Comparison of ENCODE assay signal across 8 mouse cellular contexts in genomic region chr4:68953667-68954321, GRCm38 (mm10). TPM values are rescaled to one million over a fixed set of nuclear protein-coding genes. Genes with fewer than 3 reads are reported as not detected.
DNase-seq lines count a peak whose midpoint lies in the region; ATAC-seq and TF ChIP-seq lines count a peak whose summit lies in the region.

No protein-coding gene starts in this region.

- no peak for TF ChIP-seq CTCF in ES-Bruce4 (IDR thresholded peaks at IDR 0.05; ENCODE audit: low read depth, low read length)

- H3K9me3 ChIP-seq in heart, embryonic 16.5 days (replicated peaks; ENCODE audit: control insufficient read depth, low read length): no peaks in the 10 kb centered on the region
- no peaks in the 10 kb centered on the region for H3K9me3 ChIP-seq in ES-Bruce4 (replicated peaks; ENCODE audit: control insufficient read depth, insufficient read depth, low read length, poor library complexity, severe bottlenecking)
- no peaks in the 10 kb centered on the region for H3K9me3 ChIP-seq in embryonic facial prominence, embryonic 13.5 days
- H3K9me3 ChIP-seq in limb, embryonic 14.5 days (ENCODE audit: control insufficient read depth, low read length): no peaks in the 10 kb centered on the region

- no peak for TF ChIP-seq EP300 in ES-Bruce4 (IDR thresholded peaks at IDR 0.05; ENCODE audit: insufficient read depth, low read depth, low read length)

- H3K27ac ChIP-seq in heart, embryonic 16.5 days (ENCODE audit: low read length): no peak overlapping the region
- H3K27ac ChIP-seq in ES-Bruce4 (ENCODE audit: insufficient read depth, low read length): no peak overlapping the region
- no peak overlapping the region for H3K27ac ChIP-seq in embryonic facial prominence, embryonic 13.5 days
- H3K27ac ChIP-seq in limb, embryonic 14.5 days (replicated peaks; ENCODE audit: low read depth, low read length): no peak overlapping the region

- peak overlapping the region; percentile 64 for H3K4me2 ChIP-seq in heart, embryonic 16.5 days (ENCODE audit: low read depth, low read length)
- peak overlapping the region; percentile 90 for H3K4me2 ChIP-seq in embryonic facial prominence, embryonic 13.5 days
- peak overlapping the region; percentile 83 for H3K4me2 ChIP-seq in limb, embryonic 14.5 days (replicated peaks; ENCODE audit: low read depth, low read length, severe bottlenecking)

- no peaks in the 10 kb centered on the region for H3K36me3 ChIP-seq in heart, embryonic 16.5 days (ENCODE audit: control insufficient read depth, insufficient read depth)
- H3K36me3 ChIP-seq in ES-Bruce4 (ENCODE audit: control insufficient read depth, insufficient read depth, low read length, poor library complexity, severe bottlenecking): no peaks in the 10 kb centered on the region
- H3K36me3 ChIP-seq in embryonic facial prominence, embryonic 13.5 days: no peaks in the 10 kb centered on the region
- H3K36me3 ChIP-seq in limb, embryonic 14.5 days (ENCODE audit: control insufficient read depth, insufficient read depth, low read length): no peaks in the 10 kb centered on the region

- peak overlapping the region; percentile 49 for H3K4me3 ChIP-seq in heart, embryonic 16.5 days (ENCODE audit: low read length)
- peak overlapping the region; percentile 88 for H3K4me3 ChIP-seq in ES-Bruce4 (ENCODE audit: low read depth, low read length)
- peak overlapping the region; percentile 55 for H3K4me3 ChIP-seq in embryonic facial prominence, embryonic 13.5 days
- peak overlapping the region; percentile 50 for H3K4me3 ChIP-seq in limb, embryonic 14.5 days (replicated peaks; ENCODE audit: low read length)

- TF ChIP-seq POLR2A in ES-Bruce4 (IDR thresholded peaks at IDR 0.05; ENCODE audit: insufficient read depth, low read length): no peak
- TF ChIP-seq POLR2A in limb, embryonic 14.5 days (IDR thresholded peaks at IDR 0.05; ENCODE audit: borderline replicate concordance, extremely low read depth, insufficient read depth, insufficient read length): no peak

- H3K9ac ChIP-seq in heart, embryonic 16.5 days (ENCODE audit: low read length): peak overlapping the region; percentile 4; the same call in 1 of the 2 replicates
- H3K9ac ChIP-seq in ES-Bruce4 (ENCODE audit: low read depth, poor library complexity, severe bottlenecking): peak overlapping the region; percentile 57
- H3K9ac ChIP-seq in embryonic facial prominence, embryonic 13.5 days: peak overlapping the region; percentile 64
- peak overlapping the region; percentile 52 for H3K9ac ChIP-seq in limb, embryonic 14.5 days (ENCODE audit: low read depth, low read length, severe bottlenecking)

- ATAC-seq in heart, embryonic 16.5 days (replicated peaks; ENCODE audit: extremely low read depth, insufficient read depth, low FRiP score): peak; percentile 14; the same call in 1 of the 2 replicates
- 0 out of 2 replicates have a peak, but pooled peaks have one; percentile 23 for ATAC-seq in embryonic facial prominence, embryonic 13.5 days (ENCODE audit: insufficient number of reproducible peaks, insufficient read depth, low FRiP score, low TSS enrichment, low read depth)
- peak; percentile 44 for ATAC-seq in limb, embryonic 14.5 days (ENCODE audit: low FRiP score, low read depth)
- ATAC-seq in megakaryocyte progenitor cell, adult 5-6 weeks (replicated peaks; ENCODE audit: poor library complexity): no peak

- WGBS in heart, embryonic 16.5 days: under 1% methylated on average over 40 of the region's 40 CpGs
- under 1% methylated on average over 40 of the region's 40 CpGs for WGBS in embryonic facial prominence, embryonic 13.5 days
- under 1% methylated on average over 37 of the region's 40 CpGs for WGBS in limb, embryonic 14.5 days

- DNase-seq in heart, postnatal 4 days: no peak
- DNase-seq in limb, embryonic 14.5 days (ENCODE audit: low spot score): no peak
- no peak for DNase-seq in thymus, postnatal 36 days
- no peak for DNase-seq in urinary bladder, postnatal 10 days (ENCODE audit: low spot score)

- H3K4me1 ChIP-seq in heart, embryonic 16.5 days (ENCODE audit: control insufficient read depth, insufficient read depth, low read length): no peaks in the 10 kb centered on the region; the same call in 1 of the 2 replicates
- no peaks in the 10 kb centered on the region for H3K4me1 ChIP-seq in ES-Bruce4 (ENCODE audit: control insufficient read depth, insufficient read depth, low read length)
- H3K4me1 ChIP-seq in embryonic facial prominence, embryonic 13.5 days: peaks cover 15% of the 10 kb centered on the region
- H3K4me1 ChIP-seq in limb, embryonic 14.5 days (ENCODE audit: control insufficient read depth, insufficient read depth, low read length): 0 out of 2 replicates have a peak, but pooled peaks cover 3% of the 10 kb centered on the region

- peaks cover 25% of the 10 kb centered on the region for H3K27me3 ChIP-seq in heart, embryonic 16.5 days (ENCODE audit: control insufficient read depth, insufficient read depth, low read length)
- peaks cover 3% of the 10 kb centered on the region for H3K27me3 ChIP-seq in ES-Bruce4 (ENCODE audit: control insufficient read depth, insufficient read depth, low read length, poor library complexity, severe bottlenecking)
- peaks cover 40% of the 10 kb centered on the region for H3K27me3 ChIP-seq in embryonic facial prominence, embryonic 13.5 days
- peaks cover 15% of the 10 kb centered on the region; the same call in 1 of the 2 replicates for H3K27me3 ChIP-seq in limb, embryonic 14.5 days (ENCODE audit: control insufficient read depth, insufficient read depth, low read length)

RNA-seq across cellular contexts. Expression of gene Brinp1, which starts 0.4 kb away (rescaled TPM):
- 2.2 and 3.4 TPM in 2 replicates for polyA plus RNA-seq in heart, embryonic 16.5 days (2015; fragmentation: Nextera tagmentation; extraction: Ambion mirVana)
- total RNA-seq in heart, postnatal 4 days (2021): under 1 TPM; 0.31 to 0.54 TPM
- polyA plus RNA-seq in ES-Bruce4 (2011; ENCODE audit: insufficient read depth, insufficient read length, low read depth, missing spikeins): 0.49 and 0.61 TPM in 2 replicates
- polyA plus RNA-seq in embryonic facial prominence, embryonic 13.5 days (2015; fragmentation: Nextera tagmentation; extraction: Ambion mirVana): 9.4 and 11.2 TPM in 2 replicates
- 9.0 and 9.5 TPM in 2 replicates for polyA plus RNA-seq in limb, embryonic 14.5 days (2012; rRNA removed)
- polyA plus RNA-seq in limb, embryonic 14.5 days (2014; fragmentation: Nextera tagmentation; extraction: Ambion mirVana): 15.2 and 18.6 TPM in 2 replicates
- total RNA-seq in megakaryocyte progenitor cell, adult 5-6 weeks (2015): not detected in 2 replicates
- not detected in 2 replicates for total RNA-seq in megakaryocyte progenitor cell, adult 5-6 weeks (2017)

Comparison
In these comparisons a context has a peak if more than half of its experiments do, and no peak if none do; other contexts are left out.
1. H3K9ac ChIP-seq: peak in every context shown above with its lines; median percentile 64 in embryonic facial prominence, embryonic 13.5 days; 57 in ES-Bruce4; 52 in limb, embryonic 14.5 days; 4 in heart, embryonic 16.5 days.